Mouse (Mus musculus): ENCODE measurements around the gene Tnfsf14.

DNA sequence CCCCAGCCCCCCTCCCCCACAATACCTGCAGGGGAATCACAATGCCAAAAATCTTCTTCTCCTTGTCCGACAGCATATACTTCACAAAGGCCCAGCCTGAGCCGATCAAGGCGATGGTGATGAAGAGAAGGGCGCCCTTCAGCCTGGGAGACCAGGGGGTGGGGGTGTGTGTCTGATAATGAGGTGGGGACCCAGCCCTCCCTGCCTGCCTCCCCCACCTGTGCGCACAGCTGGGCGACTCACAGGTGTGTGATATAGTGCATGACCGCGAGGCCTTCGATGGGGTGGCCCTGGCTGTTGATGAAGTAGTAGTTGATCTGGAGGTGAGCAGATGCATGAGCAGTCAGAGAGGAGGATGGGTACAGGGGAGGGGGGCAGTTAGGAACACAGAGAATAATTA, 43.2 kb upstream of the Tnfsf14 start:
- TF ChIP-seq POLR2A (IDR thresholded peaks at IDR 0.05; ENCODE audit: insufficient read depth, low read depth, low read length) (no peak), CTCF (IDR thresholded peaks at IDR 0.05; ENCODE audit: insufficient read depth, low read depth, low read length) (no peak)

Data from olfactory bulb, adult 2 months (tissue).